Mouse (Mus musculus) CD4-positive helper T cell, adult 2 months (primary cell): ENCODE measurements at regions not wholly inside any gene's neighbourhood (a gene's known extent, or its start where the extent isn't known, plus 50 kb on each side); places are given as distances from the start of the nearest gene placed in this dataset.
A peak's percentile ranks its signal among the peaks of the same experiment; 100 is the strongest.

Experiments used
- DNase-seq: peaks from one replicate; pipeline ENCODE4 v3.0.0-alpha.2; 2012; ENCODE audit warnings: low read depth, missing footprints, low spot score

DNA sequence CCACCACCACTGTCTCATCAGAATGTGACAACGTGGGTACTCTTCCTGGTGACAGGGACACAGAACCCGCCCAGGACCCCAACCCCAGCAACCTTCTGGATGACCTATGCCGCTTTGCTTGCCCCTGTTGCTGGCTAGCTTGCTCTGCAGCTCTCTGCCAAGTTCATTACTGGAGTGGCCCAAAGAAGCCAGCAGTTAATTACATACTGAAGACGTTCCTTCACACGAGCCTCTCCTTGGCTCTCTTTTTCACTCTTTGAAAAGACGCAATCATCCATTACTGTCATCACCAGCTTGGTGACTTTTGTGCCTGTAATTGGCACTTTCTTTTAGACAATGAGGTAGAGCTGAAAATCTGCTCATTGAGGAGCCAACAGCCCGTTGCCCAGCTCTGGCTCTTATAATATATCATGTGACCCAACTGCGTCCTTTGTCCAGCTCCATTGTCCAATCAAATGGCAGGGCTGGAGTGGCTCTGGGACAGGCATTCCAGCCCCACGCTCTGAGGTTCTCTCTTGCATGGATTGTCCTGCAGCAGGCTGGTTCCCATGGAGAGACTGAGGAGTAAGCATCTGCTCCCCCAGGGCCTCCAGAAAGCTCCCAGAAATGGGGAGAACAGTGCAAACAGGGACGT, 274.4 kb upstream of the Gm10131 start:
- DNase-seq = no peak

DNA sequence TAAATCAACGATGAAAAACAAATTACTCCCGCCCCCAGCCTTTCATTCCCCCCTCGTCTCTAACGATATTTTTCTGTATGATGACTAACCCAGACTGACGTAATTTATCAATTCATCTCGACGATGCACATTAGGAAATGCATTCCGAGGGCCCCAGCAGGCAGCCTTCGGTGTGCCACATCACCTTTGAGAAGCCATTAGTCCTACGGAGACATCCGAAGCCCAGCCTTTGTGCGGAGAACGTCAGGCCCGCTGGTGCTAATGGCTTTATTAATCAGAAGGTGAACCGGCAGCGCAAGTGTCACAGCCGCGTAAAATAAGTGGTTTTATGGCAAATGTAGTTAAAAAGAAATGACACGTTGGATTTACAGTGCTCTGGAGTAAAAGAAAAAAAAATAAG, 269.1 kb upstream of the Gm10131 start:
- DNase-seq = no peak

DNA sequence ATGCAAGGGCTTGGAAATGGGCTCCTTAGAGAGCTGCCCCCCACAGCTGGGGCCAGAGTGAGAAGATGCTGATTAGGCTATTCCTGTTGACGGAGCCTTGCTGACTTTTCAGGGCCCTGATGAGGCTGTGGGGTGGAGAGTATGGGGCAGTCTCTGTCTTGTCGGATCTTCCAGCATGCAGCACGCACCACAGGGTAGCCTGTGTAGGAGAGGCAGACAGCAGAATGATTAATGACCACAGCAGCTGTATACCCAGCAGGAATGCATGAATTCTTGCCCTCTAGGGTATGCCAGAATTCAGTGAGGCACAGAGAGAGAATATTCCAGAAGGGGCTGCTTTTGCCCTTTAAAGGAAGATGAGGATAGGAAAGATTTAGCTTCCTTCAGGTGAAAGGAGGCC, 265.6 kb upstream of the Gm10131 start:
- no peak for DNase-seq

DNA sequence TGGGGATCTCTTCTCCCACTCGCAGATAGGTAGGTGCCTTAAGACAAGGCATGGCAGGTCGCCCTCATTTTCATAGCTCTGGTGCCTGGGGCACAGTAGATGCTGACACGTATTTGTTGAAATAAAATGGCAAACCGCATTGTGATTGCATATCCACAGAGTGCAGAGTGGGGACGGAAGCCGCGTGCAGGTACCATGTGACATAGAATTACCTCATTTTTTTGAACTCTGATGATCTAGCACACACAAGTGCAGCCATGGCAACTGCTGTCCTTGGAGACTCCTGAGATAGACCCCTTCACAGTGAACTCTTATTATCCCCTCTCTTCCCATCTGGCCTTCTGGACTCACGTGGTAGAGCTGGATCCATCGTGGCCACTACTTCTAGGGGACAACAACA, 262.7 kb upstream of the Gm10131 start:
- DNase-seq = no peak

DNA sequence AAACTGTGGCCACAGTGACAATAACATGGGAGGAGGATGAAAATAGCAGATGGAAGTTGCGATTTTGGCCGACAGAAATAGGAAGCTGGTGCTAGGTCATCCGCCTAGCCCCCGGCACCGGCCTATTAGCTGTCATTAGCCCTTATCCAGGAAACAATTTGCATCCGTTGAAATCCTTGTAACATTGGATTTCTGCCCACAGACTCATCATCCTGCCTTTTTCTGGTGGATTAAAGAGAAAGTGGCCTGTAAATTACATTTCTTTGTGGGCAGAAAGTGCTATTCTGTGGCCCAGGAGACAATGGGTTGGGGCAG, 261.1 kb upstream of the Gm10131 start:
- no peak for DNase-seq

DNA sequence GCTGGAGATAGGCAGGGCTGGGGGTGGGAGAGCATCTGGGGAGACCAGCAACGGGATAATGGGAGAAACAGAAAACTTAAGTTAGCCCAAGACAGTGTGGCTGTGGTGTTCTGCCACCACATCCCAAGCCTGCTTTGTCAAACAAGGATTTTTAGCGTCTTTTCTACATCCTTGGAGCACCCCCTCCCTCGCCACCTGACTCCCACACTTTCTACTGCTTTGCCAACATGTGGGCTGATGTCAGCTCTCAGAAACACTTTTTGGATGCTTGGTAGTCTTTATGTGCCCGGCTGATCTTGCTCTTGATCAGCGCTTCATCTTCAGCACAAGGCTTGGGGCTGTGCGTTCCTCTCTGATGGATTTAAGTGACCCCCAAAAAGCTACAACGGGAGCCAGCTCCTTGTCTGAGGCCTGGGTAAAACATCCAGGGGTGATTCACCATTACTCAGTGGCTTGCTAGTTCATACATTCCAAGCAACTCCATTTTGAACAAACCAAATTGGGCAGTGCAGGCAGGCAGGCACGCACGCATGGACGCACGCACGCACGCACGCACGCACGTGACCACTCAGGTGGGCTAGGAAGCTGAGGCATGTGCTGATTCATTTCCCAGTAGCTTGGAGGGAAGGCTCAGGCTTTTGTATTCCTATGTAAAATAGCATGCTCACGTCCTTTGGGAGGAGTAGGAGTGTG, 260.6 kb upstream of the Gm10131 start:
- DNase-seq = no peak

DNA sequence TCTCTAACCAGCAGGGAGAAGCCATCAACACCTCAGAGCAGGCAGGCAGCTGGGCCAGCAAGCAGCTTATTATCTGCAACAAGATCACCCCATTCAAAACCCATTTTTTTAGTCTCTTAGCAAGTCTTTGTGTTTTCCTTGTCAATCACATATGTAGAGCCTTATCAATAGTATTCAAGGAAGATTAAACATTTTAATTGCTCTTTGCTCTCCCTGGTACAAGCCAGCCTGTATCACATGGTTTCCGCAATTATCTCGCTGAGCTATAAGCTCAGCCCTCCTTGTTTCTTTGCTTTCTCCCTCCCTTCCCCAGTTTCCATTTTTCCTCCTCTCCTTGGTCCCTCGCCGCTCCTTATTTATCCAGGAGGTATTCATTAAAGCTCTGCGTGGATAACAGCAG, 259.9 kb upstream of the Gm10131 start:
- no peak for DNase-seq

DNA sequence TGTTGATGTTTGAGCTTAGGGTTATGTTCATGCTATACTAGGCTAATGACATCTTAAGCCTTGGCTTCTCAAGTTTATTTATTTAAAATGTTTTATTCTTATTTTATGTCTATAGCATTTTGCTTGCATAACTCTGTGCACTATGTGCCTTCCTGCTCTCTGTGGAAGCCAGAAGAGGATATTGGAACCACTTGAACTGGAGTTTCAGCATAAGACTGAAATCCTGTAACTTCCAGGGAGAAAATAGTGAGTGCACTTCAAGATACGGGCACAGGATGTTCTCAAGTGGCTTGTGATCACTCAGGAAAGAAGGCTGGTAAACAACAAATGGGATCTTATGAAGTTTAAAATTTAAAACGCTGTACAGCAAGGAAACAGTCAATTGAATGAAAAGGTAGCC, 257.0 kb upstream of the Gm10131 start:
- no peak for DNase-seq

DNA sequence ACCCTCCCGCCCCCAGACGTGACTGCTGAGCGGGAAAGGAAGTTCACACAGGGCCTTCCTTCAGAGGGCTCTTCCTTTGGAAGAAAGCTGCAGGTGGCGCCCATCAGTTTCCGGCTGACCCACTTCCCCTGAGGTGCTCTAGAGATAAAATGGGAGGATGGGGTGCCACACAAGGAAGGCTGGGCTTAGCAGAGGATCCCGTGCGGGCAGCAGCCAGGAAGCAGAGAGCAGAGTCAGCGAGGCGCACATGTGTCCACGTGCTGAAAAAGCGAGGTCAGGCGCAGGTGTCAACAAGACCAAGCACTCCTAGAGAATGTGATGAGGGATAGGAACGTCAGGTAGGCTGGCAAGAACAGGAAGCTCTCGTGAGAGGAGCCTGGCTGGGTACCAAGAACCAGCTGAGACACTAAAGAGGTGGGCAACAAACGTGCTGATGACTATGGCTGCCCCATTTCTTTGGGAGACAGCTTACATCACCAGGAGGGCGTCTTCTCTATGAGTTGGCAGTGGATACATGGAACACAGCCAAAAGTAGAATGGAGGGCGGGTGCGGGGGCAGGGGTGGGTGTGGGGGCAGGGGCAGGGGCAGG, 253.0 kb upstream of the Gm10131 start:
- no peak for DNase-seq

DNA sequence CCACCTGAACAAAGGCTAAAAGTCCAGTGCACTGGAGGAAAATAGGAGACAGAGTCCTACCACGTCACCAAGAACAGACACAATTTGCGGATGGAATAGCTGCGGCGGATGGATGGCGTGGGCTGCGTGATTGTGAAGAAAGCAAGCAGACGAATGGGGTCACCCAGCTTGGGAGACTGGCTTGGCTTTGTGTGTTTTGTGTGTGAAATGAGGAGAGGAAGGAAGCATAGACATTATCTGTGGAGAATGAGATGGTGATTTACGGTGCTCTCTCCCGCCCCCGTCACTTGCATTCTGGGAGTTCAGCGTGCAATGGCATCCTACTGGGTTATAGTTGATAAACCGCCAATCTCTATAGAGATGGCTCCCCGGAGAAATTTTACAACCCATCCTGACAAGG, 252.1 kb upstream of the Gm10131 start:
- DNase-seq = no peak

DNA sequence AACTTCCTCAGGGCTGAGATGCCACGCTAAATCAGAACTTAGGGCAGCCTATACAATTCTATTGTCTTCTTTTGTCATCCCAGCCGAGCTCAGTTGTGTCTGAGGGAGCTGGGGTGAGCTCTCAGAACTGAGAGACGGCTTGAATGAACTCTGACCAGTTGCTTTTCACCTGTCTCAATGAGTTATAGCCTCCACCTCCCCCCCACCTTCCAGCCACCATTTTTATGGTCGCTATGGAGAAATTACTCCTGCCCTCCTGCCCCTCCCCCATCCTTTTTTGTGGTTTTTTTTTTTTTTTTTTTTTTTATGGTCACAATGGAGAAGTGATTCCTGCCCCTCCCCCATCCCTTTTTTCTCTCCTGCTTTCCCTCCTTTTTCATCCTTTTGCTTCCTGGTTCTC, 251.6 kb upstream of the Gm10131 start:
- no peak for DNase-seq

DNA sequence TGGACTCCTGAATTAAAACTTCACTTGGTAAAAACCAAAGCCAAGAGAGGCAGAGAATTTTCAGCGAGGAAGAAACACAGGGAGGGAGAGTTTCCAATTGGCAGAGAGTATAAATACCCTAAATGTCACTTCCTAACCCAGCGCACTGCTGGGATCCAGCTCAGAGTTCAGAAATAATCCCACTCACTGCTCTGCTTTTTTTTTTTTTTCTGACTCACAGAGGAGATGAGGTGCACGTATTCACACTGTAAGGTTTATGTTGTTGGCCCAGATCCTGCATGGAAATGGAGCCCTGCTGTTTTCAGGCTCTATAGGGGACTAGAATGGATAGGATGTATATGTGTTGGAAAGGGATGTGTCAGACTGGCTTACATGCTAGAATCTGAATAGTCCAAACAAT, 249.8 kb upstream of the Gm10131 start:
- DNase-seq = no peak

DNA sequence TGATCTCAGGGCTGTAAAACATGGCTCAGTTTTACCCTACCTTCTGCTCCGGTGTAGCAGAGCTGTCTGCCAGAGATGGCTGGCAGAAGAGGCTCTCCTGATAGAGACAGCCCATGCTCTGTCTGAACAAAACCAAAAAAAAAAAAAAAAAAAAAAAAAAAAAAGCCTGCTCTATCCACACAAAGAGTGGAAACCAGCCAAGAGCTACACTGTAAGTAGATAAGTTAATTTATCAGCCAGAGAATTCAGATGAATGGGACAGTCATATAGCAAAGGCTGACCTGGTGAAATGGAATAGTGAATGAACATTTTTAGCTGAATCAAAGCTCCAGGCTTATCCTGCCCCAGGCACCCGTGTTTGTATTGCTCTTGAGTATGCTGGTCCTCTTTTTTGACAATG, 248.2 kb upstream of the Gm10131 start:
- DNase-seq = no peak

DNA sequence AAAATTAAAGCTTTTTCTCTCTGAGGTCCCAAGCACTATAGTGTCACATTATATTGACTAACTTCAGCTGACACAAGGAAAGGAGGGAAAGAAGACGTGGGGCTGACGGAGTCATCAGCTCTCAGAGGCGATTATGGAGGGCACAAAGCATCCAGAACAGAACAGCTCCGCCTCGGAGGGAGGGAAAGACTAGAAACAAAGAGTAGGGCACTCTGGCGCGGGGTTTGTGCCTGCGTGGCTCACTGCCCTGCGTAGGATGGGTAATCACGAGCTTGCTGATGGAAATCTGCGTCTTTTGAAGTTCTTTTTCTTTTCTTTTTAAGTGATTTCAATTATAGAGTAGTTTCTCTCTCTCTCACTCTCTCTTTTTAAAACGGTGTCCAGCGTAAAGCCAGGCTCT, 243.5 kb upstream of the Gm10131 start:
- no peak for DNase-seq

DNA sequence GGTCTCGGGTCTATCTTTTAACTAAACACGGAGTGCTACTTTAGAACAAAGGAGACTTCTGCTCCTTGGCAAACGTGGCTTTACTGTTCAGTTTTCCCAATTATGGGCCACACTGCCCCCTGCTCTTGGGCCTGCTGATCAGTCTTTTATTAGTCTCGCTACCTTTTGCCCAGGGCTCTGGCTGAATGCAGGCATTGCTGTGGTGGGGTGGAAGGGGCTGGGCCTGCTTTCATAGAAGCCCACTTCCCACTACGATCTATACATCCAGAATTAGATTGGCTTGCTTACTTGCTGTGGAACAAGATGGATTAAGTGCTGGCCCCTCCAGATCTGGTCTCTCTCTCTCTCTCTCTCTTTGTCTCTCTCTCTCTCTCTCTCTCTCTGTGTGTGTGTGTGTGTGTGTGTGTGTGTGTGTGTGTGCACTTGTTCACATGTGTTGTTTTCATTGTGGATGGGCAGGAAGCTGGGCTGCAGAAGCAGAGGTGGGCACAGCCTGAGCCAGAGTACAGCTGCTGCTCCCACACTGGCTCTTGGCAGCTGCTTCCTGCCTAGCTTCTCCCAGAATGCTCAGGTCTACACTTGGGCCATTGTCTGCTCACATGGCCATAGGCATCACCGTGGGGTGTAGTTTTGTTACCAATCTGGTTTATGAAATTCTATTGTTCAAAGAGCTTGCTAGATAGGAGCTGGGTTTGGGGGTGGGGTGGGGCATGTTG, 241.8 kb upstream of the Gm10131 start:
- DNase-seq = no peak

DNA sequence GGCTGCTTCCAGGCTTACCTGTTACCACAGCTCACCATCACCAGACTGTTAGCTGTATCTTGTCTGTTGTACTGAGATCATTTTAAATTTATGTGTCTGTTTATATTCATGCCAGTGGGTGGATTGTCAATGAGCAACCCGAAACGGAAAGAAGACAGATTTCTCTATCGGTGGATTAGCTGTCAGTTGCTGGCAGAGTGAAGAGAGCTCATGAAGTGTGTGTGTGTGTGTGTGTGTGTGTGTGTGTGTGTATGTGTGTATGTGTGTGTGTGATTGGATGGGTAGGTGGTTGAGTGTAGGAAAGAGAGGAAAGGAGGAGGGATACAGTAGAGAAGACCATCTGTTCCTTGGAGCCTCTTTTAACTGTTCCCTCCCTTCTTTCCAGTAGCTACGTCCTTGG, 223.3 kb upstream of the Gm10131 start:
- DNase-seq = no peak

DNA sequence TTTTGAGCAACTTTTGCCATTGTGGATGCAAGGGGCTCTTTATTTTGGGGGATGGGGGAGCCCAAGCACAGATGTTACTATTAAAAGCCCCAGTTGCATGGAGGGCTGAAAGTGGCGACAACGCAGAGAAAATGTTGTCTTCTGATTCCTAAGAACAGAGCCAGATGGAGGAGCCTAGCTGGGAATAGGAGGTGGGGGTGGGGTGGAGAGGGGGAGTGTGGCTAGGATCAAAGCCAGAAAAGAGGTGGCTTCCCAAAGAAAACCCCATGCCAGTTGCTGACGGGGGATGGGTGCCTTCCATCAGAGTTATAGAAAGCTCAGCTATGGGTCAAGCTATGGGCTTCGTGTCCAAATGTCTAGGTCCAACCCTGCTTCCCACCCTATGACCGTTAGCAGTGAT, 220.1 kb upstream of the Gm10131 start:
- DNase-seq = no peak

DNA sequence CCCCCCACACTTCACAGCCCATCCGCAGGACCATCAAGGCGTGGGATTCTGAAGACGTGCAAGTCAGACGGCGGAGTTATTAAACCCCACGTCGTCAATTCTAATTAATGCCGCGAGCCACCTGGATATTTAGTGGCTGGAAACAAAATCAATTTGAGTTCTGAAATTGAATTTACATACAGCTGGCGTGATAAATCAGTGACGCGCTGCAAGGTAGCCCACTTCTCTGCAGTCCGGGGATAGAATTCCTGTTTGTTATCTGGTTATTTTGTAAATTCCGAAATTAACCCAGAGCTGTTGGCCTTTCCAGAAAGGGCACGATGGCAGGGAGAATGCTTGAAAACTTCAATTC, 215.1 kb upstream of the Gm10131 start:
- DNase-seq = no peak

DNA sequence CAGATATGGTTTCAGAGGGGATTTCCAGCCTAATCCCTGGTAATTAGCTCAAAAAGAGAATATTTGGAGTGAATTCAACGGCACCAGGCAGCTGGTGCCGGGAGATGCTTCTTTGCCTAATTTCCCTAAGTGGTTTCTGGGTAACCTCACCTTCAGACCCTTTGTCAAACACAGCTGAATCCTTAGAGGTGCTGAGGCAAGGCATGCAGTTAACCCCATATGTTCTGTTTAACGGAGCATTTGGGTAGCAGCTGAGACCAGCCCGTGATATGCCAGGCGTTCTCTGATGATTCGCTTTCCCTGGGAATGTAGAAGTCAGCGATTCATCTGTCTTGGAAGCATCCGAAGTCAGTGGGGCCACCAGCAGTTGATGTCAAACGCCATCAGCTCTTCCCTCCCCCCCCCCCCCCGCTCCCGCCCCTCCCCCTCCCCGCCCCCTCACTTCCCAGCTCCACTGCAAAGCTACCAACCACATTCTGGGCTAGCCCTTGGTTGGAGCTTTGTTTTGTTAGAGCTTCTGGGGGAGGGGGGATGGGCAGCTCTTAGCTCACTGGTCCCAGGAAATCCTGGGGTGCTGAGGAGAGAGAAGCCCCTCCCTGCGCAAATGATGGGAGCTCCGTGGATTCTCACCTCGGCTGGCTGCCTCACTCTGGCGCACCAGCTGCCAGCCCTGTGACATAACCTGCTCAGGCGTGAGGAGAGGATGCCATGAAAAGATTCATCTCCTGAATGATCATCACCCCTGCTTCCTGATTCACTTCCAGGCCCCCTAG, 214.5 kb upstream of the Gm10131 start:
- no peak for DNase-seq

DNA sequence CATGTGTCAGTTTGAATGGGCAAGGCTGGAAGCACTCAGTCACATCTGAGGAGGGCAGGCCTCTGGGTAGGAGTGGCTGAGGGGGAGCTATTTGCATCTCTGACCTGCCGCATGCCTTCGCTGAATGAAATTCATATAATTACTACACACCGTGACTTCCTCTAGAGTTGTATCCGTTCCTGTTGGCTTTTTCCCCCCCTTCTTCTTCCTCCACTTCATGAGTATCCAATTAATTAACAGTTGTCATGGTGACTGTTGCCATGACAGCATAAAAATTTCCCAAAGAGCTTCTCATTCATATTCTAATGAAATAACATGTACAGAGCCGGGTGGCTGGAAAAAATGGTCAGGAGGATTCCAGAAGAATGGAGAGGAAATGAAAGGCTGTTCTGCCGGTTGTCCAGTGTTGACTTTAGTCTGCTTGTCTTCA, 208.6 kb upstream of the Gm10131 start:
- no peak for DNase-seq

DNA sequence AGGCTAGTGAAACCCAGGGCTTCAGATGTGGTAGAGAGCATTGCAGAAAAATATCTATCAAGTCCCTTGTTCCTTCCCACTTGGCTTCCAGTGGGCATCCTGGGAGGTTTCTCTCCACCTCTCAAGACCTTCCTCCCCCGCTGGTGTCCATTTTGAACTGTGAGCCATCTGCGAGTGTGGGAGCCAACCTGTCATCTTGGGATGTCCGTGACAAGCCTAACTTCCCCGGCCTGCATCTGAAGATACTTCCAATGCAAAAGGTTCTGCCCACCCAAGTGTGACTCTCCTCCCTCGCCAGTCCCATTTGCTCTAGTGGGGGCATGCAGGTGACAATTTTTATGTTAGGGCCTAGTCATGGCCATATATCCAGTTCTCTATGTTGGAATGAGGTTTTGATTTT, 208.2 kb upstream of the Gm10131 start:
- no peak for DNase-seq

DNA sequence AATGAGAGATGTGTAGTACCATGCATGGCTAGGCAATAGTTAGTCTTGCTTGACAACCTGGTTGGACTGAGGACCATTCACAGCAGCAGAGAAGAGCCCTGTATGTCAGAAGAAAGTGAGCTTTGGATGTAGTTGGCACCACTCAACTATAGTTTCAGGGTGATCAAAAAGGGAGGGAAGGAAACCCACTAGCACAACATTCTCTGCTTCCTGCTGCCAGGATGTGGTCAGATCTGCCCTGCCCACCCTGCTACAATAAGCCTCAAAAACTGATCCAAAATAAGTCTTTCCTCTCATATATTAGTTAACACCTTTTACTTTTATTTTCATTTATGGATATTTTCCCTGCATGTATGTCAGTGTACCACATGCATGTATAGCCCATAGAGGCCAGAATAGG, 203.7 kb upstream of the Gm10131 start:
- peak; percentile 31 for DNase-seq
